Mouse (Mus musculus) left cerebral cortex, adult 18-20 months (tissue): ENCODE measurements around the gene Eef1akmt2. TPM values are rescaled to one million over a fixed set of nuclear protein-coding genes. Genes with fewer than 3 reads are reported as not detected.

ENCODE experiments used
- DNase-seq, 2 experiments: peaks; one replicate each; pipeline ENCODE4 v3.0.0; 2021 to 2022; ENCODE audit warnings: low spot score in 2 of 2, mixed read lengths in 1 of 2
- total RNA-seq, 2 experiments: library from RNA; stranded (reverse); gene quantifications; 2 replicates each; pipeline ENCODE4 v1.2.3; 2021

Eef1akmt2 gene
- total RNA-seq, 2 experiments from 2014 or later: 33.4 to 35.0 TPM

DNA sequence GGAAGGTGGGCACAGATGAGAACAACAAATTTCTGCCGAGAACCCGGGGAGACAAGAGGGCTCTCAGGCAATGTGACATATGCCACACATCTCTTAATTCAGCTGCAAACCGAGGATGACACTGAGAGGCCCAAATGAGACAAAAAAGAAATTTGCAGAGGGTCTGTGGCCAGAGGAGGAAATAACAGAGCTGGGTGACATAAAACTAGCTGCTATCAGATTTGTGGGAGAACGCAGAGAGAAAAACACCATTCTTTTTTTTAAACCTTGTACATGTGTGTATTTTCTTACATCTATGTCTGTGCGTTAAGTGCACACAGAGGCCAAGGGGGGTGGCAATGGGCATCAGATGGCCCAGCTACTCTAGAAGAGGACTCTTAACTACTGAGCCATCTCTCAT lies 57.3 kb downstream of the Eef1akmt2 start:
- DNase-seq: no peak

GRCm38 (mm10) chr7:132793467-132793866 lies 59.0 kb downstream of the Eef1akmt2 start:
- DNase-seq: no peak

GRCm38 (mm10) chr7:132790447-132791219 lies 61.8 kb downstream of the Eef1akmt2 start:
- DNase-seq: no peak

- DNase-seq: peak; percentile 86 to 91
Measured at GRCm38 (mm10) chr7:132788826-132789225, 63.6 kb downstream of the Eef1akmt2 start.

GRCm38 (mm10) chr7:132787496-132788190 lies 64.8 kb downstream of the Eef1akmt2 start:
- DNase-seq: no peak

DNA sequence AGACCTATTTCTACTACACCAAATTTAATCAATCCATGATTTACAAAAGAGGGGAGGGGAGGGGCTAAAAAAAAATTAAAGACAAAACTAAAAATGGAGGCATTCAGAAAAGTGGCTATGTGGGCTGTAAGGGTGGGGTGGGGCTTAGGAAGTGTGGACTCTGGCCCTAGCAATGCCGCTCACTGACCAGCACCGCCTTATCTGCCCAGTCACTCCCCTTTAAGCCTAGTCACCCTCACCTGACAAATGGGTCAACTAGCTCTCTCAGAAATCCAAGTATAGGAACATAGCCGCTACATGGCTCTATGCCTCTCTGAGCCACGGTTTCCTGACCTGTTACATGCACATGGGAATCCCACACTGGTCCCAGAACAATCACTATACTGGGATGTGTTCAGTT lies 65.5 kb downstream of the Eef1akmt2 start:
- no peak for DNase-seq

- no peak for DNase-seq
Measured at GRCm38 (mm10) chr7:132786522-132786921, 66.0 kb downstream of the Eef1akmt2 start.

DNA sequence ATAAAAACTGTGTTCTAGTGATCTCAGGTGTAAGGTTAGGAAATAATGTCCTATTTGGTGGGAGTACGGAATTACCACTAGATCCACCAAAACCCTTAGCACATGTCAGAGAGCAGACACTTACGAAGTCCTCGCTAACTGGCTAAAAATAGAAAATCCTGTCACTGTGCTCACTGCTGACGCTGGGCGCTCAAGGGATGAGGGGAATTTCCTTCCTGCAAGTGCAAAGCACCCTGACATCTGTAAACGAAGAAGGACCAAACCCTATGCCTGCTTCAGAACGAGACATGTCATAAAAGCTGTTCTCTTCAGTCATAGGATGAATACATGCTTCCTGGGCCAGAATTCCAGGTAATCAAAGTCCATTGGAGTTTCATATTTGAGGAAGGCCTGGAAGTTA lies 66.5 kb downstream of the Eef1akmt2 start:
- no peak for DNase-seq

GRCm38 (mm10) chr7:132784101-132784500 lies 68.4 kb downstream of the Eef1akmt2 start:
- no peak for DNase-seq

DNA sequence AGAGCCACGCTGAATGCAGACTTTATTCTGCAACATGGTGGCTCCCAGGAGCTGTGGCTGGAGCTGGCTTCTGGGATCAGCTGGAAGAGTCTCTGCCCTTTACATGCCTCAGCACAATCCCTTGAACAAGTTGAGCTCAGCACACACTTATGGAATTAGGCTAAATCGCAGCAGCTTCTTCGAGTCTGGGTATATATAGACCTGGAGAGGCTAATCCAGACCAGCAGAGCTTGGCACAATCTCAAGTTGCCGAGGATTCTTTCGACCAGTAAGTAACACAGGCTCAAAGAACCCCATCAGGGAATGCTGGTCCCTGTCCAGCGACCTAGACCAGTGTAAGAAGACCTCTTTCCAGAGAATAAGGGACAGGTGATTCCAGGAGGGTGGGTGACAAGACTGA lies 70.6 kb downstream of the Eef1akmt2 start:
- no peak for DNase-seq

GRCm38 (mm10) chr7:132781130-132781814 lies 71.2 kb downstream of the Eef1akmt2 start:
- no peak for DNase-seq

- DNase-seq: no peak
Measured at GRCm38 (mm10) chr7:132780611-132781010, 71.9 kb downstream of the Eef1akmt2 start.

- no peak for DNase-seq
Measured at GRCm38 (mm10) chr7:132778630-132779029, 73.8 kb downstream of the Eef1akmt2 start.

GRCm38 (mm10) chr7:132777728-132778453 lies 74.6 kb downstream of the Eef1akmt2 start:
- no peak for DNase-seq

Other genes with a start within 250 kb of the Eef1akmt2 start
- gene Lhpp, start 242.0 kb downstream of the Eef1akmt2 start, total RNA-seq: 10 to 100 TPM; 15.0 to 16.4 TPM
- 10 to 100 TPM; 71.7 to 73.5 TPM for gene Fam53b, start 38.8 kb downstream of the Eef1akmt2 start, total RNA-seq
- gene Abraxas2, start 6.6 kb upstream of the Eef1akmt2 start, total RNA-seq: 10 to 100 TPM; 29.9 to 30.1 TPM
- gene Zranb1, start 78.5 kb upstream of the Eef1akmt2 start, total RNA-seq: 10 to 100 TPM; 43.5 to 45.2 TPM